ENCODE assay signal across 18 mouse cellular contexts in genomic region chr2:59339776-59340539, GRCm38 (mm10).
DNase-seq lines count a peak whose midpoint lies in the region; ATAC-seq and TF ChIP-seq lines count a peak whose summit lies in the region.
"Had no signal": no experiment of that assay in that cellular context is flagged by ENCODE, and none has a peak within 500 bp of the region (broad histone marks: within the 10 kb centered on the region; RNA-seq: fewer than 3 reads in every experiment).

No protein-coding gene starts in this region.

- H3K4me2 ChIP-seq in liver, embryonic 15.5 days = no peak overlapping the region
- H3K4me2 ChIP-seq in liver, embryonic 11.5 days = no peak overlapping the region
- no peak overlapping the region for H3K4me2 ChIP-seq in forebrain, embryonic 15.5 days (replicated peaks)
- H3K4me2 ChIP-seq: limb, embryonic 15.5 days; midbrain, embryonic 11.5 days had no signal

- no peak overlapping the region for H3K9ac ChIP-seq in liver, embryonic 15.5 days
- no peak overlapping the region for H3K9ac ChIP-seq in liver, embryonic 11.5 days (ENCODE audit: low read depth, low read length)
- no peak overlapping the region for H3K9ac ChIP-seq in forebrain, embryonic 15.5 days (replicated peaks)
- H3K9ac ChIP-seq: limb, embryonic 15.5 days had no signal

- H3K9me3 ChIP-seq in liver, embryonic 15.5 days (replicated peaks) = no peaks in the 10 kb centered on the region
- H3K9me3 ChIP-seq in liver, embryonic 11.5 days (ENCODE audit: control insufficient read depth, low read length) = no peaks in the 10 kb centered on the region
- no peaks in the 10 kb centered on the region for H3K9me3 ChIP-seq in forebrain, embryonic 15.5 days
- H3K9me3 ChIP-seq: limb, embryonic 15.5 days had no signal

- H3K27ac ChIP-seq in liver, embryonic 15.5 days (replicated peaks) = no peak overlapping the region
- H3K27ac ChIP-seq in liver, embryonic 11.5 days (ENCODE audit: low read depth, low read length) = no peak overlapping the region; the same call in 1 of the 2 replicates
- H3K27ac ChIP-seq in forebrain, embryonic 15.5 days (replicated peaks) = no peak overlapping the region

- H3K4me1 ChIP-seq in liver, embryonic 15.5 days (replicated peaks) = no peaks in the 10 kb centered on the region
- no peaks in the 10 kb centered on the region for H3K4me1 ChIP-seq in liver, embryonic 11.5 days (replicated peaks; ENCODE audit: control insufficient read depth, insufficient read depth, low read length)
- no peaks in the 10 kb centered on the region for H3K4me1 ChIP-seq in forebrain, embryonic 15.5 days
- H3K4me1 ChIP-seq: limb, embryonic 15.5 days had no signal

- no peak for TF ChIP-seq CTCF in Patski (IDR thresholded peaks at IDR 0.05)

- ATAC-seq in liver, embryonic 15.5 days (ENCODE audit: insufficient read depth) = 0 out of 2 replicates have a peak, but pooled peaks have one; percentile 31
- ATAC-seq in liver, embryonic 11.5 days (replicated peaks; ENCODE audit: low FRiP score) = no peak
- peak; percentile 94 for ATAC-seq in Patski
- ATAC-seq in forebrain, embryonic 15.5 days (replicated peaks) = no peak
- ATAC-seq: hindbrain, embryonic 16.5 days had no signal

- POLR2A ChIA-PET in Patski (lab: Charles Lee) = no interaction called here

- CTCF ChIA-PET in Patski (lab: Charles Lee) = no interaction called here

- no peak overlapping the region for H3K4me3 ChIP-seq in liver, embryonic 15.5 days (replicated peaks)
- no peak overlapping the region for H3K4me3 ChIP-seq in liver, embryonic 11.5 days (ENCODE audit: low read depth, low read length)
- H3K4me3 ChIP-seq in forebrain, embryonic 15.5 days = no peak overlapping the region
- H3K4me3 ChIP-seq: layer of hippocampus, adult 2 months; limb, embryonic 15.5 days had no signal

- no peak for DNase-seq in liver, embryonic 11.5 days (ENCODE audit: low spot score)
- peak; percentile 62 for DNase-seq in Patski (ENCODE audit: low read depth, low spot score)
- peak; percentile 70 for DNase-seq in kidney, adult 9 months
- DNase-seq in naive thymus-derived CD4-positive, alpha-beta T cell, adult 2 months (ENCODE audit: low read depth) = peak; percentile 62
- DNase-seq in frontal cortex, postnatal 36 days (ENCODE audit: low spot score in 2 of 2) = no peak
- DNase-seq: adrenal gland, adult 8-10 months; cerebellum, adult 9-11 months; heart, adult 18-20 months; heart, postnatal 14 days; lung, postnatal 14 days; thymus, postnatal 14 days had no signal

- 69% methylated on average over 5 of the region's 5 CpGs for WGBS in liver, embryonic 15.5 days (ENCODE audit: insufficient replicate concordance)
- 81% methylated on average over 5 of the region's 5 CpGs for WGBS in liver, embryonic 11.5 days
- 88% methylated on average over 5 of the region's 5 CpGs for WGBS in forebrain, embryonic 15.5 days

- no peaks in the 10 kb centered on the region for H3K27me3 ChIP-seq in liver, embryonic 15.5 days
- no peaks in the 10 kb centered on the region for H3K27me3 ChIP-seq in liver, embryonic 11.5 days (replicated peaks; ENCODE audit: control insufficient read depth, insufficient read depth, low read length)
- no peaks in the 10 kb centered on the region for H3K27me3 ChIP-seq in Patski
- H3K27me3 ChIP-seq in forebrain, embryonic 15.5 days = no peaks in the 10 kb centered on the region
- H3K27me3 ChIP-seq: CH12.LX; limb, embryonic 15.5 days had no signal

- H3K36me3 ChIP-seq in liver, embryonic 15.5 days (replicated peaks) = peaks cover 6% of the 10 kb centered on the region; the same call in 1 of the 2 replicates
- peaks cover 14% of the 10 kb centered on the region; the same call in 1 of the 2 replicates for H3K36me3 ChIP-seq in liver, embryonic 11.5 days (ENCODE audit: control insufficient read depth, insufficient read depth, low read length)
- H3K36me3 ChIP-seq in forebrain, embryonic 15.5 days = peaks cover 10% of the 10 kb centered on the region; the same call in 1 of the 2 replicates

- in situ Hi-C loops in Patski (cut with MboI; ENCODE audit: low pct_unique_long_range_greater_than_20kb) = no loop called here

Comparison
In these comparisons a context has a peak if more than half of its experiments do, and no peak if none do; other contexts are left out.
1. ATAC-seq: peak in liver, embryonic 15.5 days (single experiment) and Patski (single experiment); none in liver, embryonic 11.5 days (single experiment) and forebrain, embryonic 15.5 days (single experiment).
2. DNase-seq: peak in Patski (single experiment), kidney, adult 9 months (single experiment) and naive thymus-derived CD4-positive, alpha-beta T cell, adult 2 months (single experiment); none in liver, embryonic 11.5 days (single experiment) and frontal cortex, postnatal 36 days (0 of 2).